Mouse (Mus musculus) liver, embryonic 12.5 days (tissue): ENCODE results near the gene Vangl1. TPM values are rescaled to one million over a fixed set of nuclear protein-coding genes. Genes with fewer than 3 reads are reported as not detected.

ENCODE experiments used
- ATAC-seq: fragments of 200-750 bp; cut with Nextera tagmentation; 2 replicates; pipeline ENCODE4 v1.8.0; 2017; ENCODE audit warnings: moderate number of reproducible peaks, mild to moderate bottlenecking, moderate library complexity
- H3K27ac ChIP-seq: fragments of 300-500 bp; sonication (generic); 2 replicates; pipeline ENCODE4 v1.5.1; 2016; ENCODE audit warnings: mild to moderate bottlenecking
- H3K27me3 ChIP-seq: fragments of 300-500 bp; sonication (generic); replicated peaks from 2 replicates; pipeline ENCODE4 v1.6.1; 2016; ENCODE audit warnings: mild to moderate bottlenecking, moderate library complexity
- H3K36me3 ChIP-seq: fragments of 300-500 bp; sonication (generic); 2 replicates; pipeline ENCODE4 v1.6.1; 2016; ENCODE audit warnings: mild to moderate bottlenecking, moderate library complexity
- H3K4me1 ChIP-seq: fragments of 300-500 bp; sonication (generic); 2 replicates; pipeline ENCODE4 v1.6.1; 2016
- H3K4me2 ChIP-seq: fragments of 300-500 bp; sonication (generic); 2 replicates; pipeline ENCODE4 v1.6.1; 2016; ENCODE audit warnings: mild to moderate bottlenecking, moderate library complexity
- H3K4me3 ChIP-seq: fragments of 300-500 bp; sonication (generic); 2 replicates; pipeline ENCODE4 v1.5.1; 2016; ENCODE audit warnings: mild to moderate bottlenecking, moderate library complexity
- H3K9ac ChIP-seq: fragments of 300-500 bp; sonication (generic); 2 replicates; pipeline ENCODE4 v1.6.1; 2016; ENCODE audit warnings: mild to moderate bottlenecking, moderate library complexity
- H3K9me3 ChIP-seq: fragments of 300-500 bp; sonication (generic); replicated peaks from 2 replicates; pipeline ENCODE4 v1.6.1; 2016; ENCODE audit warnings: mild to moderate bottlenecking, moderate library complexity
- WGBS: fragments of 180-500 bp; shearing (Covaris S2); methylation state at CpG from one replicate; pipeline ENCODE4 v1.1.7; 2016; ENCODE audit not compliant: insufficient replicate concordance; 5-methylcytosine and 5-hydroxymethylcytosine counted together
- polyA plus RNA-seq: library from polyadenylated mRNA; unstranded; fragments of >200 nt; fragmentation: Nextera tagmentation; extraction: Ambion mirVana; gene quantifications from 2 replicates; pipeline ENCODE4 v1.2.1, GENCODE M21; 2016

Gene Vangl1
- polyA plus RNA-seq: 70.5 and 76.3 TPM in 2 replicates

- peaks cover 70% of the 10 kb centered on the region for H3K27me3 ChIP-seq
- peak; percentile 82 for ATAC-seq
- under 1% methylated on average over 66 of the region's 95 CpGs for WGBS
- no peaks in the 10 kb centered on the region for H3K9me3 ChIP-seq
- peak within 1 kb of the TSS; percentile 94 for H3K4me2 ChIP-seq
- peak within 1 kb of the TSS; percentile 71 for H3K4me3 ChIP-seq
- H3K4me1 ChIP-seq: peaks cover 30% of the 10 kb centered on the region
- H3K9ac ChIP-seq: peak within 1 kb of the TSS; percentile 73
- H3K27ac ChIP-seq: peak within 1 kb of the TSS; percentile 59
- H3K36me3 ChIP-seq: no peaks in the 10 kb centered on the region
These were observed at the start of gene Vangl1 for GRCm38 (mm10) chr3:102203781-102204721. Gene Vangl1 (minus strand): TSS chr3:102204693.

- H3K4me2 ChIP-seq: no peak overlapping the region
- no peak overlapping the region for H3K9ac ChIP-seq
- 54% methylated on average over 4 of the region's 4 CpGs for WGBS
These were observed 49.1 kb upstream of the Vangl1 start for GRCm38 (mm10) chr3:102253554-102253953.

GRCm38 (mm10) chr3:102252927-102253326, 48.4 kb upstream of the Vangl1 start:
- WGBS: 56% methylated on average over 3 of the region's 3 CpGs
- H3K4me1 ChIP-seq: no peaks in the 10 kb centered on the region
- no peak overlapping the region for H3K27ac ChIP-seq
- peaks cover 5% of the 10 kb centered on the region; the same call in 1 of the 2 replicates for H3K27me3 ChIP-seq
- H3K36me3 ChIP-seq: no peaks in the 10 kb centered on the region
- ATAC-seq: no peak
- H3K9me3 ChIP-seq: no peaks in the 10 kb centered on the region
- no peak overlapping the region for H3K4me2 ChIP-seq
- no peak overlapping the region for H3K9ac ChIP-seq
- H3K4me3 ChIP-seq: no peak overlapping the region

More at GRCm38 (mm10) chr3:102253554-102253953, 49.1 kb upstream of the Vangl1 start:
- Histone ChIP-seq H3K4me1 (no peaks in the 10 kb centered on the region), H3K27ac (no peak overlapping the region), H3K9me3 (no peaks in the 10 kb centered on the region), H3K4me3 (no peak overlapping the region), H3K27me3 (peaks cover 5% of the 10 kb centered on the region; the same call in 1 of the 2 replicates), H3K36me3 (no peaks in the 10 kb centered on the region)
- no peak for ATAC-seq

- H3K9me3 ChIP-seq: no peaks in the 10 kb centered on the region
- no peak overlapping the region for H3K4me2 ChIP-seq
- no peak overlapping the region for H3K4me3 ChIP-seq
- peaks cover 5% of the 10 kb centered on the region; the same call in 1 of the 2 replicates for H3K27me3 ChIP-seq
- H3K9ac ChIP-seq: no peak overlapping the region
- ATAC-seq: no peak
- H3K36me3 ChIP-seq: no peaks in the 10 kb centered on the region
- H3K27ac ChIP-seq: no peak overlapping the region
- H3K4me1 ChIP-seq: no peaks in the 10 kb centered on the region
- 71% methylated on average over 3 of the region's 3 CpGs for WGBS
These were observed 46.4 kb upstream of the Vangl1 start for GRCm38 (mm10) chr3:102250873-102251272.

GRCm38 (mm10) chr3:102249401-102249991, 45.0 kb upstream of the Vangl1 start:
- Histone ChIP-seq H3K9ac (no peak overlapping the region), H3K36me3 (no peaks in the 10 kb centered on the region), H3K4me2 (no peak overlapping the region), H3K27ac (no peak overlapping the region), H3K27me3 (peaks cover 5% of the 10 kb centered on the region), H3K4me3 (no peak overlapping the region), H3K9me3 (no peaks in the 10 kb centered on the region), H3K4me1 (no peaks in the 10 kb centered on the region)
- 50% methylated on average over 9 of the region's 9 CpGs for WGBS
- no peak for ATAC-seq

GRCm38 (mm10) chr3:102244601-102245000, 40.1 kb upstream of the Vangl1 start:
- no peak overlapping the region for H3K4me2 ChIP-seq
- ATAC-seq: no peak
- WGBS: 62% methylated on average over 3 of the region's 3 CpGs

GRCm38 (mm10) chr3:102242854-102243253, 38.4 kb upstream of the Vangl1 start:
- Histone ChIP-seq H3K4me2 (no peak overlapping the region), H3K27ac (no peak overlapping the region), H3K4me3 (no peak overlapping the region), H3K36me3 (no peaks in the 10 kb centered on the region), H3K9me3 (peaks cover 7% of the 10 kb centered on the region; the same call in 1 of the 2 replicates), H3K4me1 (no peaks in the 10 kb centered on the region), H3K27me3 (no peaks in the 10 kb centered on the region; the same call in 1 of the 2 replicates), H3K9ac (no peak overlapping the region)
- ATAC-seq: no peak
- 44% methylated on average over 5 of the region's 5 CpGs for WGBS

More at GRCm38 (mm10) chr3:102244601-102245000, 40.1 kb upstream of the Vangl1 start:
- H3K9ac ChIP-seq: no peak overlapping the region
- no peaks in the 10 kb centered on the region for H3K4me1 ChIP-seq
- H3K36me3 ChIP-seq: no peaks in the 10 kb centered on the region
- H3K4me3 ChIP-seq: no peak overlapping the region
- H3K27ac ChIP-seq: no peak overlapping the region
- no peaks in the 10 kb centered on the region; the same call in 1 of the 2 replicates for H3K27me3 ChIP-seq
- H3K9me3 ChIP-seq: no peaks in the 10 kb centered on the region

- Histone ChIP-seq H3K9ac (no peak overlapping the region), H3K4me1 (no peaks in the 10 kb centered on the region), H3K27ac (no peak overlapping the region), H3K36me3 (no peaks in the 10 kb centered on the region), H3K9me3 (peaks cover 8% of the 10 kb centered on the region), H3K4me3 (no peak overlapping the region), H3K4me2 (no peak overlapping the region), H3K27me3 (no peaks in the 10 kb centered on the region)
- no peak for ATAC-seq
- WGBS: 77% methylated on average over 9 of the region's 9 CpGs
These were observed 27.1 kb upstream of the Vangl1 start for GRCm38 (mm10) chr3:102231418-102232134.

GRCm38 (mm10) chr3:102222756-102223155, 18.3 kb upstream of the Vangl1 start:
- peaks cover 16% of the 10 kb centered on the region for H3K27me3 ChIP-seq
- H3K4me1 ChIP-seq: no peaks in the 10 kb centered on the region
- 63% methylated on average over 8 of the region's 8 CpGs for WGBS
- H3K36me3 ChIP-seq: no peaks in the 10 kb centered on the region
- H3K27ac ChIP-seq: no peak overlapping the region
- H3K9me3 ChIP-seq: no peaks in the 10 kb centered on the region
- H3K9ac ChIP-seq: no peak overlapping the region
- H3K4me2 ChIP-seq: no peak overlapping the region
- no peak overlapping the region for H3K4me3 ChIP-seq
- ATAC-seq: no peak

GRCm38 (mm10) chr3:102218301-102218700, 13.8 kb upstream of the Vangl1 start:
- 56% methylated on average over 2 of the region's 2 CpGs for WGBS
- Histone ChIP-seq H3K4me3 (no peak overlapping the region), H3K27me3 (peaks cover 11% of the 10 kb centered on the region)

GRCm38 (mm10) chr3:102214736-102215135, 10.2 kb upstream of the Vangl1 start:
- Histone ChIP-seq H3K9me3 (no peaks in the 10 kb centered on the region), H3K27ac (no peak overlapping the region), H3K36me3 (no peaks in the 10 kb centered on the region), H3K27me3 (no peaks in the 10 kb centered on the region), H3K9ac (no peak overlapping the region), H3K4me2 (no peak overlapping the region), H3K4me1 (no peaks in the 10 kb centered on the region), H3K4me3 (no peak overlapping the region)
- ATAC-seq: no peak
- WGBS: 72% methylated on average over 4 of the region's 4 CpGs

More at GRCm38 (mm10) chr3:102218301-102218700, 13.8 kb upstream of the Vangl1 start:
- no peak for ATAC-seq
- H3K36me3 ChIP-seq: no peaks in the 10 kb centered on the region
- no peak overlapping the region for H3K9ac ChIP-seq
- no peak overlapping the region for H3K27ac ChIP-seq
- H3K4me1 ChIP-seq: no peaks in the 10 kb centered on the region
- H3K9me3 ChIP-seq: no peaks in the 10 kb centered on the region
- no peak overlapping the region for H3K4me2 ChIP-seq
